In genomic region chr1:130387282-130387681, GRCm38 (mm10) we compare ENCODE assay signal across 19 mouse cellular contexts. TPM values are rescaled to one million over a fixed set of nuclear protein-coding genes. Genes with fewer than 3 reads are reported as not detected.
DNase-seq lines count a peak whose midpoint lies in the region; ATAC-seq and TF ChIP-seq lines count a peak whose summit lies in the region.
"Not testable (repeated sequence)": the region's sequence is repeated elsewhere in the genome, so short reads cannot be mapped to it uniquely, and the experiment has no call there.
"Had no signal": no experiment of that assay in that cellular context is flagged by ENCODE, and none has a peak within 500 bp of the region (broad histone marks: within the 10 kb centered on the region; RNA-seq: fewer than 3 reads in every experiment).

No protein-coding gene starts in this region.

- peak; percentile 22; the same call in 1 of the 2 replicates for ATAC-seq in G1E (ENCODE audit: extremely low read depth, insufficient number of reproducible peaks, low FRiP score, poor library complexity, severe bottlenecking)
- ATAC-seq in heart, postnatal 0 days (ENCODE audit: insufficient read depth, low read depth): 0 out of 2 replicates have a peak, but pooled peaks have one; percentile 41
- ATAC-seq in liver, embryonic 16.5 days (ENCODE audit: low read depth): 0 out of 2 replicates have a peak, but pooled peaks have one; percentile 9
- peak; percentile 56 for ATAC-seq in megakaryocyte, adult 5-6 weeks (ENCODE audit: poor library complexity, severe bottlenecking)

- not testable (repeated sequence) for H3K27ac ChIP-seq in heart, postnatal 0 days (ENCODE audit: low read depth); liver, embryonic 16.5 days (ENCODE audit: low read length)

- H3K4me1 ChIP-seq in G1E (ENCODE audit: insufficient read depth, low read depth, low read length); heart, postnatal 0 days (ENCODE audit: control insufficient read depth, insufficient read depth); liver, embryonic 16.5 days (ENCODE audit: control insufficient read depth, low read depth, low read length): not testable (repeated sequence)

- DNase-seq in G1E (ENCODE audit: low spot score): not testable (repeated sequence)
- DNase-seq in MEL-GATA-1-ER (ENCODE audit: extremely low read depth, low read depth): peak; percentile 34
- DNase-seq in heart, adult 11 months: peak; percentile 27
- peak; percentile 9 for DNase-seq in heart, postnatal 0 days (ENCODE audit: low spot score)

- H3K9ac ChIP-seq in heart, postnatal 0 days (replicated peaks; ENCODE audit: low read depth, low read length); liver, embryonic 16.5 days (ENCODE audit: low read depth, low read length): not testable (repeated sequence)

- H3K4me3 ChIP-seq in G1E (ENCODE audit: low read depth, low read length); heart, postnatal 0 days (ENCODE audit: low read depth, low read length); liver, embryonic 16.5 days (ENCODE audit: low read depth, low read length): not testable (repeated sequence)

- H3K9me3 ChIP-seq in G1E (replicated peaks): peaks cover 11% of the 10 kb centered on the region
- H3K9me3 ChIP-seq in heart, postnatal 0 days (replicated peaks; ENCODE audit: control insufficient read depth, low read length); liver, embryonic 16.5 days (replicated peaks; ENCODE audit: control insufficient read depth, low read length): not testable (repeated sequence)

- H3K27me3 ChIP-seq in G1E (ENCODE audit: insufficient read depth, low read length); heart, postnatal 0 days (ENCODE audit: control insufficient read depth, insufficient read depth, low read length); liver, embryonic 16.5 days (ENCODE audit: control insufficient read depth, insufficient read depth, low read depth, low read length): not testable (repeated sequence)

- TF ChIP-seq EP300 in heart, postnatal 0 days (IDR thresholded peaks at IDR 0.05; ENCODE audit: low read depth): not testable (repeated sequence)

- H3K36me3 ChIP-seq in G1E (replicated peaks); heart, postnatal 0 days (replicated peaks; ENCODE audit: control insufficient read depth, insufficient read depth, low read length); liver, embryonic 16.5 days (ENCODE audit: control insufficient read depth, insufficient read depth): not testable (repeated sequence)

- not testable (repeated sequence) for H3K4me2 ChIP-seq in heart, postnatal 0 days (ENCODE audit: low read depth, low read length); liver, embryonic 16.5 days (ENCODE audit: low read depth, low read length)

- not testable (repeated sequence) for TF ChIP-seq CTCF in G1E (IDR thresholded peaks at IDR 0.05; ENCODE audit: low read depth, low read length); heart, postnatal 0 days (IDR thresholded peaks at IDR 0.05; ENCODE audit: low read depth)

RNA-seq across cellular contexts. Expression of gene Cd55b, which starts 35.5 kb away (rescaled TPM):
- not detected in 2 replicates for total RNA-seq in G1E (2014; fragmentation: Nextera tagmentation)
- total RNA-seq in G1E (2017): 0.11 and 0.12 TPM in 2 replicates
- polyA plus RNA-seq in G1E (2012): not detected in 2 replicates
- total RNA-seq in heart, postnatal 0 days (2014; rRNA removed; ENCODE audit: low replicate concordance): not detected in 2 replicates
- polyA plus RNA-seq in heart, postnatal 0 days (2015; fragmentation: Nextera tagmentation; extraction: Ambion mirVana): not detected in 2 replicates
- 0.11 TPM in 1 of 2 replicates, not detected in the other for polyA plus RNA-seq in liver, embryonic 16.5 days (2015; fragmentation: Nextera tagmentation; extraction: Ambion mirVana)
- total RNA-seq in megakaryocyte, adult 5-6 weeks (2015): not detected in 2 replicates
- not detected in 2 replicates for total RNA-seq in megakaryocyte, adult 5-6 weeks (2017)
- total RNA-seq: adrenal gland, postnatal 25 days; adrenal gland, postnatal 4 days; CH12.LX; forebrain, postnatal 0 days had no signal
- polyA plus RNA-seq: adrenal gland, adult 2 months; brain, embryonic 14.5 days; CD4-positive, CD25-positive, alpha-beta regulatory T cell, adult 4 months; cortical plate, adult 2 months; embryonic facial prominence, embryonic 10.5 days; embryonic facial prominence, embryonic 12.5 days; forebrain, embryonic 11.5 days; forebrain, embryonic 13.5 days; forebrain, embryonic 15.5 days; forebrain, postnatal 0 days had no signal
